Mouse (Mus musculus): ENCODE measurements at regions not wholly inside any gene's neighbourhood (a gene's known extent, or its start where the extent isn't known, plus 50 kb on each side); places are given as distances from the start of the nearest gene placed in this dataset.

- WGBS (ENCODE audit: insufficient replicate concordance) = 74% methylated on average over 2 of the region's 2 CpGs
- no peak overlapping the region for H3K4me3 ChIP-seq (replicated peaks)
- no peak overlapping the region for H3K4me2 ChIP-seq
- no peak overlapping the region for H3K27ac ChIP-seq (replicated peaks)
- no peak for ATAC-seq (ENCODE audit: insufficient read depth)
- H3K9ac ChIP-seq = no peak overlapping the region
- H3K27me3 ChIP-seq = no peaks in the 10 kb centered on the region
- H3K4me1 ChIP-seq (replicated peaks) = no peaks in the 10 kb centered on the region
- H3K36me3 ChIP-seq (replicated peaks) = no peaks in the 10 kb centered on the region
- H3K9me3 ChIP-seq (replicated peaks) = no peaks in the 10 kb centered on the region
Measured at GRCm38 (mm10) chr2:100812546-100812945, 812.0 kb upstream of the Rag2 start.

GRCm38 (mm10) chr2:100814613-100815258 is 809.8 kb upstream of the Rag2 start:
- Histone ChIP-seq H3K9ac (no peak overlapping the region), H3K4me3 (replicated peaks) (no peak overlapping the region), H3K27me3 (no peaks in the 10 kb centered on the region), H3K27ac (replicated peaks) (no peak overlapping the region), H3K9me3 (replicated peaks) (no peaks in the 10 kb centered on the region), H3K4me1 (replicated peaks) (no peaks in the 10 kb centered on the region), H3K36me3 (replicated peaks) (no peaks in the 10 kb centered on the region), H3K4me2 (no peak overlapping the region)
- 38% methylated on average over 2 of the region's 2 CpGs for WGBS (ENCODE audit: insufficient replicate concordance)
- ATAC-seq (ENCODE audit: insufficient read depth) = no peak

GRCm38 (mm10) chr2:100834056-100834455 is 790.5 kb upstream of the Rag2 start:
- Histone ChIP-seq H3K36me3 (replicated peaks) (no peaks in the 10 kb centered on the region), H3K4me2 (no peak overlapping the region), H3K9me3 (replicated peaks) (no peaks in the 10 kb centered on the region), H3K9ac (no peak overlapping the region), H3K4me3 (replicated peaks) (no peak overlapping the region), H3K27me3 (no peaks in the 10 kb centered on the region), H3K27ac (replicated peaks) (no peak overlapping the region), H3K4me1 (replicated peaks) (no peaks in the 10 kb centered on the region)
- WGBS (ENCODE audit: insufficient replicate concordance) = 75% methylated on average over 4 of the region's 4 CpGs
- ATAC-seq (ENCODE audit: insufficient read depth) = no peak

- 69% methylated on average over 2 of the region's 2 CpGs for WGBS (ENCODE audit: insufficient replicate concordance)
- H3K9me3 ChIP-seq (replicated peaks) = no peaks in the 10 kb centered on the region
- no peaks in the 10 kb centered on the region for H3K27me3 ChIP-seq
- no peak overlapping the region for H3K9ac ChIP-seq
- no peaks in the 10 kb centered on the region for H3K36me3 ChIP-seq (replicated peaks)
- ATAC-seq (ENCODE audit: insufficient read depth) = no peak
- H3K4me3 ChIP-seq (replicated peaks) = no peak overlapping the region
- no peaks in the 10 kb centered on the region for H3K4me1 ChIP-seq (replicated peaks)
- H3K4me2 ChIP-seq = no peak overlapping the region
- no peak overlapping the region for H3K27ac ChIP-seq (replicated peaks)
Measured at GRCm38 (mm10) chr2:100857772-100858171, 766.7 kb upstream of the Rag2 start.

GRCm38 (mm10) chr2:100865495-100865894 is 759.0 kb upstream of the Rag2 start:
- H3K4me2 ChIP-seq = no peak overlapping the region
- H3K36me3 ChIP-seq (replicated peaks) = no peaks in the 10 kb centered on the region
- H3K27ac ChIP-seq (replicated peaks) = no peak overlapping the region
- 37% methylated on average over 1 of the region's 1 CpGs for WGBS (ENCODE audit: insufficient replicate concordance)
- no peaks in the 10 kb centered on the region for H3K9me3 ChIP-seq (replicated peaks)
- H3K27me3 ChIP-seq = no peaks in the 10 kb centered on the region
- no peak for ATAC-seq (ENCODE audit: insufficient read depth)
- H3K9ac ChIP-seq = no peak overlapping the region
- no peaks in the 10 kb centered on the region for H3K4me1 ChIP-seq (replicated peaks)
- no peak overlapping the region for H3K4me3 ChIP-seq (replicated peaks)

Measured in liver, embryonic 15.5 days (tissue).